Mouse (Mus musculus) neural tube, embryonic 12.5 days (tissue): ENCODE data around the gene Jpt1. TPM values are rescaled to one million over a fixed set of nuclear protein-coding genes. Genes with fewer than 3 reads are reported as not detected.
"Not testable (repeated sequence)": the region's sequence is repeated elsewhere in the genome, so short reads cannot be mapped to it uniquely, and the experiment has no call there.

Source experiments
- ATAC-seq: fragments of 200-750 bp; cut with Nextera tagmentation; 2 replicates; pipeline ENCODE4 v1.8.0; 2017; ENCODE audit warnings: low read depth, mild to moderate bottlenecking, moderate TSS enrichment, moderate library complexity; ENCODE audit not compliant: low FRiP score
- H3K27ac ChIP-seq: fragments of 300-500 bp; sonication (generic); 2 replicates; pipeline ENCODE4 v1.5.1; 2016
- H3K27me3 ChIP-seq: fragments of 300-500 bp; sonication (generic); replicated peaks from 2 replicates; pipeline ENCODE4 v1.6.1; 2016; ENCODE audit warnings: mild to moderate bottlenecking
- H3K36me3 ChIP-seq: fragments of 300-500 bp; sonication (generic); 2 replicates; pipeline ENCODE4 v1.6.1; 2016; ENCODE audit warnings: mild to moderate bottlenecking
- H3K4me1 ChIP-seq: fragments of 300-500 bp; sonication (generic); 2 replicates; pipeline ENCODE4 v1.6.1; 2016
- H3K4me2 ChIP-seq: fragments of 300-500 bp; sonication (generic); replicated peaks from 2 replicates; pipeline ENCODE4 v1.6.1; 2016; ENCODE audit warnings: mild to moderate bottlenecking
- H3K4me3 ChIP-seq: fragments of 300-500 bp; sonication (generic); 2 replicates; pipeline ENCODE4 v1.5.1; 2016
- H3K9ac ChIP-seq: fragments of 300-500 bp; sonication (generic); 2 replicates; pipeline ENCODE4 v1.6.1; 2016; ENCODE audit warnings: mild to moderate bottlenecking
- H3K9me3 ChIP-seq: fragments of 300-500 bp; sonication (generic); 2 replicates; pipeline ENCODE4 v1.6.1; 2016; ENCODE audit warnings: mild to moderate bottlenecking
- whole genome bisulfite sequencing: fragments of 180-500 bp; shearing (Covaris S2); methylation state at CpG from one replicate; pipeline ENCODE4 v1.1.7; 2016; 5-methylcytosine and 5-hydroxymethylcytosine counted together
- polyA plus RNA-seq: library from polyadenylated mRNA; unstranded; fragments of >200 nt; fragmentation: Nextera tagmentation; extraction: Ambion mirVana; gene quantifications from 2 replicates; pipeline ENCODE4 v1.2.1, GENCODE M21; 2016

Jpt1 gene
- polyA plus RNA-seq: 999 and 1,042 TPM in 2 replicates

DNA sequence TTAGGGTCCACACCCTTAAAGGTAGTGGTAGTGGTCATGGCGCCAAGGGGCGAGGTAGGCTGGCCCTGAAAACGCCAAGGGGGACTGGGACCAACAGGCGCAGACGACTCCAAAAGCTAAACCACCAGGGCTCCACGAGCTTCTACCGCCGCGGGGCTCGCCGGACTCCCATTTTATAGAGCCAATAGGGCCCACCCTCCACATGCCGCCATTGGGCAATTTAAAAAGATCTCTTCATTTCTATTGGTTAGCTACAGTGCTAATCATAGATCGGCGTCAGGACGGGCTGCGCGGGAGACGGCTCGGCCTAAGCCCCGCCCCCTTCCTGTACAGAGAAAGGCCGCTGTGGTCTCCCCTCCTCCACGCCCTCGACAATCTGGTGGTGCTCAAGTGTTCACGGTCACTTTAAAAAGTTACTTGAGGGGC lies at the start of gene Jpt1:
Jpt1 (minus strand) TSS at position 150 of the 426 bp plus-strand sequence.
- under 1% methylated on average over 24 of the region's 24 CpGs for WGBS
- ATAC-seq: peak; percentile 95

DNA sequence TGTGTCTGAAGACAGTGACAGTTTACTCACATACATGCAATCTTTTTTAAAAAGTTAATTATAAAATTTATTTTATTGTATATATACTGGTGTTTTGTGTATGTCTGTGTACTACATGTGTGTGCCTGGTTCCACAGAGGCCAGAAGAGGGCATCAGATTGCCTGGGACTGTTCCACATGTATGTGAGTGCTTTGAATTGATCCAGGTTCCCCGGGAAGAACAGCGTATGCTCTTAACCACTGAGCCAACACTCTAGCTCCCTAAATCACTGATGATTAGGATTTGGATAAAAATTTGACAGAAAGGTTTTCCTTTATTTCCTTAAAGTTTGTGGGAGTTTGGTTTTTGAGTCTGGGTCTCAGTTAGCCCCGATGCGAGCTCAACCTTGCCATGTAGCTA lies 49.2 kb upstream of the Jpt1 start:
- no peak overlapping the region for H3K27ac ChIP-seq
- H3K9ac ChIP-seq: peak overlapping the region; percentile 66
- WGBS: 48% methylated on average over 4 of the region's 4 CpGs
- H3K4me2 ChIP-seq: peak overlapping the region; percentile 67
- H3K4me3 ChIP-seq: peak overlapping the region; percentile 66
- H3K27me3 ChIP-seq: no peaks in the 10 kb centered on the region
- H3K9me3 ChIP-seq: no peaks in the 10 kb centered on the region
- peaks cover 16% of the 10 kb centered on the region; the same call in 1 of the 2 replicates for H3K4me1 ChIP-seq
- H3K36me3 ChIP-seq: peaks cover 20% of the 10 kb centered on the region
- no peak for ATAC-seq

More for the DNA sequence above, at the start of gene Jpt1:
- H3K4me1 ChIP-seq: peaks cover 33% of the 10 kb centered on the region
- H3K27me3 ChIP-seq: no peaks in the 10 kb centered on the region
- H3K4me3 ChIP-seq: peak within 1 kb of the TSS; percentile 95
- H3K36me3 ChIP-seq: no peaks in the 10 kb centered on the region
- peak within 1 kb of the TSS; percentile 90 for H3K4me2 ChIP-seq
- H3K9ac ChIP-seq: peak within 1 kb of the TSS; percentile 99
- peak within 1 kb of the TSS; percentile 58 for H3K27ac ChIP-seq
- no peaks in the 10 kb centered on the region for H3K9me3 ChIP-seq

DNA sequence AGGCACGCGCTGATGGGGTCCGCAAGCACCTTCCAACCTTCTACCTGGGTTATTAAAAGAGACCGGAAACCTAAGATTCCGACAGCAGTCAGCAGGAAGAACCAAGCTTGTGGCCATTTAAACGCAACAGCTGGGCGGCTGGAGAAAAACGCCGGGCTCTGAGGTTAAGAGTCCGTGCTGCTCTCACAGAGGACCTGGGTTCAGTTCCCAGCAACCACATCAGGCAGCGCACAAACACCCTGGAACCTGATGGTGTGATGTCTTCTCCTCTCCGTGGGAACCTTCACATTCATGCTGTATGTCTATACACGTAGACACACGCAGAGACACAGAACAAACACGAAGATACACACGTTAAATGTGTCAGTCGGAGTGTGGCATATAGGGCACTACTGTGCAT lies 41.5 kb upstream of the Jpt1 start:
- Histone ChIP-seq H3K4me1 (no peaks in the 10 kb centered on the region), H3K9ac (no peak overlapping the region), H3K4me2 (no peak overlapping the region), H3K27me3 (no peaks in the 10 kb centered on the region), H3K4me3 (no peak overlapping the region), H3K9me3 (no peaks in the 10 kb centered on the region), H3K36me3 (no peaks in the 10 kb centered on the region), H3K27ac (no peak overlapping the region)
- ATAC-seq: no peak
- 82% methylated on average over 17 of the region's 17 CpGs for WGBS

DNA sequence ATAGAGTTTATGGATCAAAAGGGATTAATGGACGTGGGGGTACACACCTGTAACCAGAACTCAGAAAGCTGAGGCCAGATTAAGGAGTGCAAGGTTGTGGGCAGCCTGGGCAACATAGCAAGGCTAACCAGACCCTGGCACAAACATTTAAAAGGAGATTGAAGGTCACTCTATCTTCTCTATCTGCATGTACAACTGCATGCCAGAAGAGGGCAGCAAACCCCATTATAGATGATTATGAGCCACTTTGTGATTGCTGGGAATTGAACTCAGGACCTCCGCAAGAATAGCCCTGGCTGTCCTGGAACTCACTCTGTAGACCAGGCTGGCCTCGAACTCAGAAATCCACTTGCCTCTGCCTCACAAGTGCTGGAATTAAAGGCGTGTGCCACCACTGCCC lies 38.6 kb upstream of the Jpt1 start:
- WGBS: 59% methylated on average over 4 of the region's 4 CpGs
- ATAC-seq: no peak

DNA sequence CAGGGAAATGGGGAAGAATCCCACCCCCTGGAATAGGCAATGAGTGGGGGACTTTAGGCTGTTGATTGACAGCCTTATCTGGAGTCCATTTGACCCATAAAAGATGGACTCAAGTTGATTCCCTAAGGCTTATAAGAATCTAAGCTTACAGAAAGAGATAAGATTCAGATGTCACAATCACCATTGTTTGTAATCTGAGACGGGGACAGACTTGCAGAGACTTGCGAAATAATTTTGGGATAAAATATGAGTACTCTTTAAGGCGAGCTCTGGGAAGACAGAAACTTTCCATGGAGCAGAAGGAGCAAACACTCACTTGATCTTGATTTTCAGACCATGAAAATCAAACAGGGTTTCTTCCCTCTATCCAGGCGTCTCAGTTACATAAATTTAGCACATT lies 29.4 kb upstream of the Jpt1 start:
- Histone ChIP-seq H3K27me3 (0 out of 2 replicates have a peak, but pooled peaks cover 3% of the 10 kb centered on the region), H3K9me3 (no peaks in the 10 kb centered on the region), H3K27ac (no peak overlapping the region), H3K4me3 (no peak overlapping the region), H3K9ac (no peak overlapping the region), H3K4me2 (no peak overlapping the region), H3K36me3 (no peaks in the 10 kb centered on the region), H3K4me1 (no peaks in the 10 kb centered on the region)
- WGBS: 81% methylated on average over 4 of the region's 4 CpGs
- no peak for ATAC-seq

More for the DNA sequence above, 38.6 kb upstream of the Jpt1 start:
- Histone ChIP-seq H3K4me1 (no peaks in the 10 kb centered on the region), H3K9ac (no peak overlapping the region), H3K27ac (no peak overlapping the region), H3K4me2 (no peak overlapping the region), H3K4me3 (no peak overlapping the region), H3K9me3 (no peaks in the 10 kb centered on the region), H3K36me3 (no peaks in the 10 kb centered on the region), H3K27me3 (no peaks in the 10 kb centered on the region)

DNA sequence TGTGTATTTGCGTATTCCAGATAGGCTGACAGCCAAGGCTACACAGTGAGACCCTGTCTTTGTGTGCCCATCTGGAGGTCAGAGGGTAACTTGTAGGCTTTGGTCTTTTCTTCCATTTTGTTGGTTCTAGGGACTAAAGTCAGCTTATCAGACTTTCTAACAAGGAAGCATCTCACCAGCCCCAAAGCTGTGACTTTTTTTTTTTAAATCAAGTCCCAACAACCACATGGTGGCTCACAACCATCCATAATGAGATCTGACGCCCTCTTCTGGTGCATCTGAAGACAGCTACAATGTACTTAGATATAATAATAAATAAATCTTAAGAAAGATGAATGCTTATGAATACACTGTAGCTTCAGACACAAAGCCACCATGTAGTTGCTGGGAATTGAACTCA lies 23.9 kb upstream of the Jpt1 start:
- H3K36me3 ChIP-seq: peaks cover 6% of the 10 kb centered on the region
- no peak overlapping the region for H3K9ac ChIP-seq
- 0 out of 2 replicates have a peak, but pooled peaks cover 3% of the 10 kb centered on the region for H3K27me3 ChIP-seq
- ATAC-seq: no peak
- H3K9me3 ChIP-seq: no peaks in the 10 kb centered on the region
- no peak overlapping the region for H3K4me3 ChIP-seq
- no peak overlapping the region for H3K4me2 ChIP-seq
- WGBS: 64% methylated on average over 2 of the region's 2 CpGs
- peaks cover 9% of the 10 kb centered on the region; the same call in 1 of the 2 replicates for H3K4me1 ChIP-seq
- H3K27ac ChIP-seq: no peak overlapping the region

DNA sequence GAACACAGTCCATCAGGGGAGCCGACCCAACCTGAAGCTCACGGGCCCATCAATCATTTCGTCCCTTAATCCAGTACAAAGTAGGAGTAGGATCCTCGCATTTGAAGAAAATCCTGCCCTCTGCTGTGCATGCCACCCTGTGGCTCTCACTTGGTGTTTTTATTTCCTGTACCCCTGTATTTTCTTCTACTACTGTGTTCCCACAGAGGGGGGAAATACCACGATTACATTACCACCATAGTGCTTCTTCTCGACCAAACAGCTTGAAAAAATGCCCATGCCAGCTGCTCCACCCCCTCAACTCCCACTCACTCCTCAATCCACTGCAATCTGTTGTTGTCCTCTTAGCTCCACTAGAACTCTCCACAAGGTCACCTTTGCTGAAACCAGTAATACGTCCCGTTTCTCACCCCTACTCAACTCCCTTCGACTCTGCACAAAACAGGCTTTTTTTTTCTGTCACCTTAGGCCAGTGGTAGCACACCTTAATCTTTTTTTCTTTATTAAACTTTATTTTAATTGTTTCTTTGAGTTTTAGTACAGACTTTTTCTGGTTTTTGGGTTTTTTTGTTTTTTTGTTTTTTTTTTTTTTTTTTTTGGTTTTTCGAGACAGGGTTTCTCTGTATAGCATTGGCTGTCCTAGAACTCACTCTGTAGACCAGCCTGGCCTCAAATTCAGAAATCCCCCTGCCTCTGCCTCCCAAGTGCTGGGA lies 22.8 kb upstream of the Jpt1 start:
- 84% methylated on average over 10 of the region's 10 CpGs for WGBS
- ATAC-seq: no peak
- H3K9ac ChIP-seq: no peak overlapping the region

DNA sequence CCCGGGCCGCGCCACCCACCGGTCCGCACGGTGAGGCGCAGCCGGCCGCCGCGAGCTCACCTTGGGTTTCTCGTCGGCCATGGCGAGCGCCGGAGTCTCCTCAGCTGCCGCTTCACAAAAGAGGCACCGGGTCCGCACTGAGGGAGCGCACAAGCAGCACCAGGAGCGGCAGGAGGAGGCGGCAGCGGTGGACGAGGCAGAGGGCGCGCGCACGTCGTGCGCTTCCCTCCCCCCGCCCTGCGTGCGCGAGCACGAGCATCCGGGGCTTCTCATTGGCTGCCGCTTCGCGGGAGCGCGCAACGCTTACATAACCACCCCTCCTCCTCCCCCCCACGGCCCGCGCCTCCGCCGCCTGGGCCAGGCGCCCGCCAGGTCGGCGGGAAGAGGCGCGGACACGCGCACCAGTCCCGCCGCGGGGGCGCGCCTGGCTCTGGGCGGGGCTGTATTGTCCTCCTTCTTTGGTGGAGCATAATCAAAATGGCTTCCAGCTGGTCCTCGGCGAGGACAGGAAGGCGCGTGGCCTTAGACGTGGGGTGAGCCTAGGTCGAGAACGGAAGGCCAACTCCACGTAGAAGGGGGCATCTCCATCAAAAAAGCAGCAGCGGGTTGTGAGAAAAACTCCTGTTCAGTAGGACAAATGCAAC lies 22.0 kb upstream of the Jpt1 start, which contains the start of gene Sumo2:
Sumo2 (minus strand) TSS at position 239 of the 644 bp plus-strand sequence.
- ATAC-seq: peak; percentile 84
- Histone ChIP-seq H3K9me3 (no peaks in the 10 kb centered on the region), H3K36me3 (peaks cover 24% of the 10 kb centered on the region), H3K4me3 (peak within 1 kb of the TSS; percentile 96), H3K27me3 (no peaks in the 10 kb centered on the region), H3K4me2 (peak within 1 kb of the TSS; percentile 70), H3K9ac (peak within 1 kb of the TSS; percentile 92), H3K27ac (peak within 1 kb of the TSS; percentile 99), H3K4me1 (peaks cover 9% of the 10 kb centered on the region; the same call in 1 of the 2 replicates)
- 1% methylated on average over 63 of the region's 70 CpGs for WGBS

More for the DNA sequence above, 22.8 kb upstream of the Jpt1 start:
- Histone ChIP-seq H3K27ac (peak overlapping the region; percentile 65), H3K36me3 (peaks cover 17% of the 10 kb centered on the region), H3K27me3 (no peaks in the 10 kb centered on the region), H3K4me2 (peak overlapping the region; percentile 70), H3K4me1 (peaks cover 9% of the 10 kb centered on the region; the same call in 1 of the 2 replicates), H3K9me3 (no peaks in the 10 kb centered on the region), H3K4me3 (peak overlapping the region; percentile 96; the same call in 1 of the 2 replicates)

DNA sequence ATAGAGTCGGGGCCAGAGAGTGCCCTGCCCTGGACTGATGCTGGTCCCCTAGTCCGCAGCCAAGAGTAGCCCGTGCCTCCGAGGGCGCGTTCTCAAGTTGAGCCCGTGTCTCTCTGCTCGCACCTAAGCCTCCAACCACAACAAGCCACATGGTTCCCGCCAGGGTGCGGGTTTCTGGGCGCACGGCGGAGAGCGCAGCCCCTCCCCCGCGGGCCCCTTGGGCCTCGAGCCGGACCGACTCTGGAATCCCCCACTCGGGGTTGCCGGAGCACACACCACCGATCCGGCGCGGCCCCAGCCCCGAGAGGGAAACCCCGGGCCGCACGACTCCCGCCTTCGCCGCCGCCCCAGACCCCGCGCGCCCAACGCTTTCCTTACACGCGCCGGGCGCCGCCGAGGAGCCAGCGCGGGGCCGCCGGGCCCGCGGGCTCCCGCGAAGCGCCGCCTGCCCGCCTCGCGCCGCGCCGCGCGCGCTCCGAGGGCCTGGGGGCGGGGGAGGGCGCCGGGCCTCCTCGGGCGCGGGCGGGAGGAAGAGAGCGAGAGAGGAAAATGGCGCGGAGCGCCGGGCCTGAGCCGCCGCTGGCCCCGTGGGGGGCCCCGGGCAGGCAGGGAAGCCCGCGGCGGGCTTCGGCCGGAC lies 21.3 kb upstream of the Jpt1 start:
- no peaks in the 10 kb centered on the region for H3K27me3 ChIP-seq
- peak overlapping the region; percentile 96 for H3K4me3 ChIP-seq
- peak overlapping the region; percentile 99 for H3K27ac ChIP-seq
- peaks cover 26% of the 10 kb centered on the region for H3K36me3 ChIP-seq
- WGBS: under 1% methylated on average over 82 of the region's 84 CpGs
- H3K9me3 ChIP-seq: no peaks in the 10 kb centered on the region
- peak overlapping the region; percentile 70 for H3K4me2 ChIP-seq
- ATAC-seq: peak; percentile 77
- peak overlapping the region; percentile 92 for H3K9ac ChIP-seq
- peaks cover 9% of the 10 kb centered on the region; the same call in 1 of the 2 replicates for H3K4me1 ChIP-seq

DNA sequence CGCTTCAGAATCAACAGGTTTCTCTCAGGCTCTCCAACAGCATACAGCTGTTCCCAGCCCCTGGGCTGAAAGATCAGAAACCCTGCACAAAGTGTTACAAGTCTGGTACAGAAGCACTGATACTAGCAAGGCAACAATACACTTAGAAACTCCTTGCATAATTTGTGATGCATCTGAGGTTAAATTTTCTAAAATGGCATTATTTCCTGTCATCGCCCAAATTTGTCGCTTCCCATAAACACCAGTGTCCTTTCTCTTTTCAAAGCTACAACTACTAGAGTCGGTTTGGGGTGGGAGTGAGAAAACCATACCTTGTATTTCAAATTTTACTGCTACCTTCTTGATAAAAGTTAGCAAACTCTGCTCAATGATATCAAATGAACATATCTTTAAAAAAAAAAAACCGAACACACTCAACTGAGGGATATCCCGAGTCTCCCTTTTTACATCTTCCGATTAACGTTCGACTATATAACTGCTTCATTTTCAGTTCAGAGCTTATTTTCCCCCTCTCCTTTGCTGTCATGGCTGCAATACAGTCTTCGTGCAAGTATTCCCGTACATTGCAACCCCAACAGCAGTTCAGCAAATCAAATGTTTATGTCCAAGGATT lies 20.7 kb upstream of the Jpt1 start:
- WGBS: 9% methylated on average over 11 of the region's 11 CpGs
- H3K36me3 ChIP-seq: peaks cover 32% of the 10 kb centered on the region

DNA sequence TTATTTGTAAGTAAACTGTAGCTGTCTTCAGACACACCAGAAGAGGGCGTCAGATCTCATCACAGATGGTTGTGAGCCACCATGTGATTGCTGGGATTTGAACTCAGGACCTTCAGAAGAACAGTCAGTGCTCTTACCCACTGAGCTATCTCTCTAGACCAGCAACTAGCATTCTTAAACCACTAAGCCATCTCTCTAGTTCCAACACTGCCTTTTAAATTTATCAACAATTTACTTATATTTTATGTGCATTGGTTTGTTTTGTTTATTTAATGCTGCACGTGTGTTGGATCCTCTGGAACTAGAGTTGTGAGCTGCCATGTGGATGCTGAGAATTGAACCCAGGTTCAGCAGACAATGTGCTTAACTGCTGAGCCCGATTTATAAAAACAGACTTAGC lies 12.3 kb upstream of the Jpt1 start:
- H3K4me2 ChIP-seq, H3K9ac ChIP-seq, H3K4me3 ChIP-seq, H3K27ac ChIP-seq, ATAC-seq, H3K9me3 ChIP-seq, H3K4me1 ChIP-seq, H3K27me3 ChIP-seq: not testable (repeated sequence)
- WGBS: 87% methylated on average over 3 of the region's 3 CpGs
- H3K36me3 ChIP-seq: peaks cover 63% of the 10 kb centered on the region

More for the DNA sequence above, 20.7 kb upstream of the Jpt1 start:
- ATAC-seq: no peak
- peak overlapping the region; percentile 99 for H3K27ac ChIP-seq
- no peaks in the 10 kb centered on the region for H3K9me3 ChIP-seq
- peak overlapping the region; percentile 92 for H3K9ac ChIP-seq
- H3K4me3 ChIP-seq: peak overlapping the region; percentile 96
- H3K4me2 ChIP-seq: peak overlapping the region; percentile 70
- H3K27me3 ChIP-seq: no peaks in the 10 kb centered on the region
- peaks cover 9% of the 10 kb centered on the region; the same call in 1 of the 2 replicates for H3K4me1 ChIP-seq
